Mouse (Mus musculus): ENCODE measurements around the gene Slc26a1. TPM values are rescaled to one million over a fixed set of nuclear protein-coding genes. Genes with fewer than 3 reads are reported as not detected.
A peak's percentile ranks its signal among the peaks of the same experiment; 100 is the strongest.

The Slc26a1 gene
- polyA plus RNA-seq, 1 experiment from 2014 or later, result 12.7 TPM

GRCm38 (mm10) chr5:108703754-108704626, 28.6 kb upstream of the Slc26a1 start:
- peaks cover 49% of the 10 kb centered on the region for H3K36me3 ChIP-seq
- no peak overlapping the region for H3K9ac ChIP-seq
- H3K27me3 ChIP-seq (replicated peaks), result no peaks in the 10 kb centered on the region
- no peak overlapping the region for H3K4me3 ChIP-seq
- 71% methylated on average over 12 of the region's 12 CpGs for WGBS (ENCODE audit: insufficient replicate concordance)
- no peak for ATAC-seq
- 0 out of 2 replicates have a peak overlapping the region, but pooled peaks have one; percentile 0 for H3K4me2 ChIP-seq
- peaks cover 75% of the 10 kb centered on the region for H3K4me1 ChIP-seq
- no peaks in the 10 kb centered on the region for H3K9me3 ChIP-seq (replicated peaks)
- H3K27ac ChIP-seq, result peak overlapping the region; percentile 31; the same call in 1 of the 2 replicates

- H3K4me3 ChIP-seq, result no peak overlapping the region
- no peak overlapping the region for H3K9ac ChIP-seq
- H3K4me1 ChIP-seq, result peaks cover 72% of the 10 kb centered on the region
- WGBS (ENCODE audit: insufficient replicate concordance), result 84% methylated on average over 10 of the region's 10 CpGs
- H3K27me3 ChIP-seq (replicated peaks), result no peaks in the 10 kb centered on the region
- no peak for ATAC-seq
- H3K27ac ChIP-seq, result no peak overlapping the region
- H3K9me3 ChIP-seq (replicated peaks), result no peaks in the 10 kb centered on the region
- H3K36me3 ChIP-seq, result peaks cover 34% of the 10 kb centered on the region
- no peak overlapping the region for H3K4me2 ChIP-seq
These were observed 26.1 kb upstream of the Slc26a1 start for GRCm38 (mm10) chr5:108701341-108702021.

- WGBS (ENCODE audit: insufficient replicate concordance), result 77% methylated on average over 3 of the region's 3 CpGs
- peaks cover 27% of the 10 kb centered on the region for H3K36me3 ChIP-seq
- H3K4me2 ChIP-seq, result no peak overlapping the region
- H3K4me1 ChIP-seq, result peaks cover 81% of the 10 kb centered on the region
- peak; percentile 31; the same call in 1 of the 2 replicates for ATAC-seq
- H3K27ac ChIP-seq, result peak overlapping the region; percentile 53; the same call in 1 of the 2 replicates
- H3K9ac ChIP-seq, result 0 out of 2 replicates have a peak overlapping the region, but pooled peaks have one; percentile 20
- no peaks in the 10 kb centered on the region for H3K27me3 ChIP-seq (replicated peaks)
- no peaks in the 10 kb centered on the region for H3K9me3 ChIP-seq (replicated peaks)
- no peak overlapping the region for H3K4me3 ChIP-seq
These were observed 25.0 kb upstream of the Slc26a1 start for GRCm38 (mm10) chr5:108700346-108700745.

- no peak overlapping the region for H3K27ac ChIP-seq
These were observed 22.0 kb upstream of the Slc26a1 start for GRCm38 (mm10) chr5:108697341-108697753.

GRCm38 (mm10) chr5:108696542-108696941, 21.2 kb upstream of the Slc26a1 start:
- 68% methylated on average over 3 of the region's 3 CpGs for WGBS (ENCODE audit: insufficient replicate concordance)
- H3K27me3 ChIP-seq (replicated peaks), result peaks cover 10% of the 10 kb centered on the region; the same call in 1 of the 2 replicates
- 0 out of 2 replicates have a peak, but pooled peaks cover 4% of the 10 kb centered on the region for H3K36me3 ChIP-seq
- H3K4me1 ChIP-seq, result peaks cover 91% of the 10 kb centered on the region
- H3K4me2 ChIP-seq, result no peak overlapping the region
- no peak for ATAC-seq
- H3K9ac ChIP-seq, result no peak overlapping the region
- no peak overlapping the region for H3K27ac ChIP-seq
- H3K9me3 ChIP-seq (replicated peaks), result no peaks in the 10 kb centered on the region
- H3K4me3 ChIP-seq, result no peak overlapping the region

More at GRCm38 (mm10) chr5:108697341-108697753, 22.0 kb upstream of the Slc26a1 start:
- ATAC-seq, result no peak
- Histone ChIP-seq H3K9ac (no peak overlapping the region), H3K4me1 (peaks cover 87% of the 10 kb centered on the region), H3K4me3 (no peak overlapping the region), H3K4me2 (no peak overlapping the region), H3K9me3 (replicated peaks) (no peaks in the 10 kb centered on the region), H3K27me3 (replicated peaks) (peaks cover 10% of the 10 kb centered on the region; the same call in 1 of the 2 replicates), H3K36me3 (0 out of 2 replicates have a peak, but pooled peaks cover 4% of the 10 kb centered on the region)
- 67% methylated on average over 4 of the region's 4 CpGs for WGBS (ENCODE audit: insufficient replicate concordance)

GRCm38 (mm10) chr5:108695861-108696260, 20.5 kb upstream of the Slc26a1 start:
- Histone ChIP-seq H3K4me2 (peak overlapping the region; percentile 99), H3K27ac (0 out of 2 replicates have a peak overlapping the region, but pooled peaks have one; percentile 89), H3K4me3 (peak overlapping the region; percentile 95; the same call in 1 of the 2 replicates), H3K27me3 (replicated peaks) (peaks cover 10% of the 10 kb centered on the region; the same call in 1 of the 2 replicates), H3K4me1 (peaks cover 87% of the 10 kb centered on the region), H3K36me3 (0 out of 2 replicates have a peak, but pooled peaks cover 4% of the 10 kb centered on the region), H3K9me3 (replicated peaks) (no peaks in the 10 kb centered on the region), H3K9ac (no peak overlapping the region)
- no peak for ATAC-seq
- 90% methylated on average over 12 of the region's 12 CpGs for WGBS (ENCODE audit: insufficient replicate concordance)

- Histone ChIP-seq H3K4me2 (peak overlapping the region; percentile 99), H3K27ac (peak overlapping the region; percentile 89), H3K9ac (peak overlapping the region; percentile 92), H3K27me3 (replicated peaks) (peaks cover 10% of the 10 kb centered on the region; the same call in 1 of the 2 replicates), H3K9me3 (replicated peaks) (no peaks in the 10 kb centered on the region), H3K4me1 (peaks cover 75% of the 10 kb centered on the region), H3K4me3 (peak overlapping the region; percentile 95), H3K36me3 (0 out of 2 replicates have a peak, but pooled peaks cover 4% of the 10 kb centered on the region)
- ATAC-seq, result peak; percentile 57
- under 1% methylated on average over 72 of the region's 99 CpGs for WGBS (ENCODE audit: insufficient replicate concordance)
These were observed 19.2 kb upstream of the Slc26a1 start for GRCm38 (mm10) chr5:108694352-108695261.

- Histone ChIP-seq H3K27ac (peak overlapping the region; percentile 89), H3K4me2 (peak overlapping the region; percentile 99)
These were observed 18.5 kb upstream of the Slc26a1 start for GRCm38 (mm10) chr5:108693872-108694288.

GRCm38 (mm10) chr5:108692271-108692670, 16.9 kb upstream of the Slc26a1 start, which contains the start of gene Fgfrl1:
Gene Fgfrl1, plus strand, starts transcription at chr5:108692382.
- WGBS (ENCODE audit: insufficient replicate concordance), result 5% methylated on average over 16 of the region's 18 CpGs
- ATAC-seq, result peak; percentile 19; the same call in 1 of the 2 replicates

More at GRCm38 (mm10) chr5:108693872-108694288, 18.5 kb upstream of the Slc26a1 start:
- under 1% methylated on average over 39 of the region's 43 CpGs for WGBS (ENCODE audit: insufficient replicate concordance)
- peak overlapping the region; percentile 95 for H3K4me3 ChIP-seq
- peaks cover 68% of the 10 kb centered on the region for H3K4me1 ChIP-seq
- no peaks in the 10 kb centered on the region for H3K9me3 ChIP-seq (replicated peaks)
- H3K27me3 ChIP-seq (replicated peaks), result peaks cover 10% of the 10 kb centered on the region; the same call in 1 of the 2 replicates
- peak overlapping the region; percentile 92 for H3K9ac ChIP-seq
- peak; percentile 94 for ATAC-seq
- H3K36me3 ChIP-seq, result 0 out of 2 replicates have a peak, but pooled peaks cover 4% of the 10 kb centered on the region

GRCm38 (mm10) chr5:108691152-108691551, 15.8 kb upstream of the Slc26a1 start:
- H3K9ac ChIP-seq, result no peak overlapping the region
- H3K9me3 ChIP-seq (replicated peaks), result no peaks in the 10 kb centered on the region
- ATAC-seq, result no peak
- H3K27me3 ChIP-seq (replicated peaks), result peaks cover 10% of the 10 kb centered on the region; the same call in 1 of the 2 replicates
- 0 out of 2 replicates have a peak, but pooled peaks cover 4% of the 10 kb centered on the region for H3K36me3 ChIP-seq
- H3K4me3 ChIP-seq, result no peak overlapping the region
- H3K4me1 ChIP-seq, result peaks cover 43% of the 10 kb centered on the region
- 56% methylated on average over 4 of the region's 4 CpGs for WGBS (ENCODE audit: insufficient replicate concordance)
- H3K27ac ChIP-seq, result no peak overlapping the region
- no peak overlapping the region for H3K4me2 ChIP-seq

More at GRCm38 (mm10) chr5:108692271-108692670, 16.9 kb upstream of the Slc26a1 start, which contains the start of gene Fgfrl1:
- Histone ChIP-seq H3K9ac (peak within 1 kb of the TSS; percentile 92), H3K36me3 (0 out of 2 replicates have a peak, but pooled peaks cover 4% of the 10 kb centered on the region), H3K4me3 (peak within 1 kb of the TSS; percentile 95), H3K4me1 (peaks cover 55% of the 10 kb centered on the region), H3K27ac (peak within 1 kb of the TSS; percentile 30; the same call in 1 of the 2 replicates), H3K4me2 (peak within 1 kb of the TSS; percentile 99), H3K27me3 (replicated peaks) (peaks cover 10% of the 10 kb centered on the region; the same call in 1 of the 2 replicates), H3K9me3 (replicated peaks) (no peaks in the 10 kb centered on the region)
